Mouse (Mus musculus) heart, adult 10 weeks (tissue): ENCODE results near the gene Pla2g2e. TPM values are rescaled to one million over a fixed set of nuclear protein-coding genes. Genes with fewer than 3 reads are reported as not detected.

Source experiments
- polyA plus RNA-seq: library from polyadenylated mRNA; stranded (reverse); fragments of 350-450 nt; fragmentation: Illumina TruSeq; extraction: RNeasy Lipid Tissue Mini Kit (QIAGEN cat#74804); gene quantifications from one replicate; pipeline ENCODE4 v1.2.3, GENCODE M21; 2014; ENCODE audit warnings: low read depth, low replicate concordance

Pla2g2e gene
- polyA plus RNA-seq: not detected

GRCm38 (mm10) chr4:138877731-138878130 lies at the start of gene Pla2g2e:
Gene Pla2g2e, plus strand, starts transcription at chr4:138877942.

GRCm38 (mm10) chr4:138863344-138863998 lies 14.3 kb upstream of the Pla2g2e start, which contains the start of gene Pla2g5:
Gene Pla2g5, minus strand, starts transcription at chr4:138863482.

GRCm38 (mm10) chr4:138873864-138874263 lies 3.9 kb upstream of the Pla2g2e start, which contains the start of gene Gm13030:
Gene Gm13030, minus strand, starts transcription at chr4:138873964.

GRCm38 (mm10) chr4:138913797-138914196 lies 36.1 kb downstream of the Pla2g2e start, which contains the start of gene Otud3:
Gene Otud3, minus strand, starts transcription at chr4:138913945.

Other genes with a start within 250 kb of the Pla2g2e start
- gene Vwa5b1, start 242.1 kb upstream of the Pla2g2e start, polyA plus RNA-seq: not detected
- 0.73 TPM for gene Pla2g2c, start 153.2 kb upstream of the Pla2g2e start, polyA plus RNA-seq
- 6.7 TPM for gene Ubxn10, start 140.8 kb upstream of the Pla2g2e start, polyA plus RNA-seq
- not detected for gene Pla2g2f, start 120.3 kb upstream of the Pla2g2e start, polyA plus RNA-seq
- gene Pla2g2d, start 102.2 kb upstream of the Pla2g2e start, polyA plus RNA-seq: 1.5 TPM
- gene Pla2g5, start 14.5 kb upstream of the Pla2g2e start, polyA plus RNA-seq: 38.6 TPM
- not detected for gene Gm13030, start 4.0 kb upstream of the Pla2g2e start, polyA plus RNA-seq
- 10.7 TPM for gene Otud3, start 36.0 kb downstream of the Pla2g2e start, polyA plus RNA-seq
- not detected for gene Rnf186, start 89.2 kb downstream of the Pla2g2e start, polyA plus RNA-seq
- gene Tmco4, start 94.9 kb downstream of the Pla2g2e start, polyA plus RNA-seq: 9.3 TPM
- not detected for gene Htr6, start 197.6 kb downstream of the Pla2g2e start, polyA plus RNA-seq
- gene Nbl1, start 215.1 kb downstream of the Pla2g2e start, polyA plus RNA-seq: 22.9 TPM